Mouse (Mus musculus): ENCODE data around the gene Rpl27a.

- TF ChIP-seq POLR2A (IDR thresholded peaks at IDR 0.05; ENCODE audit: borderline replicate concordance, low read depth, low read length) (no peak), CTCF (IDR thresholded peaks at IDR 0.05; ENCODE audit: low read depth, low read length) (no peak)
Measured at GRCm38 (mm10) chr7:109566841-109567768, 48.2 kb downstream of the Rpl27a start.
